Mouse (Mus musculus) embryo, embryonic 10 days (tissue): ENCODE measurements at regions not wholly inside any gene's neighbourhood (a gene's known extent, or its start where the extent isn't known, plus 50 kb on each side); places are given as distances from the start of the nearest gene placed in this dataset.

ENCODE experiments used
- DNase-seq: peaks from one replicate; pipeline ENCODE4 v3.0.0-alpha.2; 2015; ENCODE audit warnings: low spot score

DNA sequence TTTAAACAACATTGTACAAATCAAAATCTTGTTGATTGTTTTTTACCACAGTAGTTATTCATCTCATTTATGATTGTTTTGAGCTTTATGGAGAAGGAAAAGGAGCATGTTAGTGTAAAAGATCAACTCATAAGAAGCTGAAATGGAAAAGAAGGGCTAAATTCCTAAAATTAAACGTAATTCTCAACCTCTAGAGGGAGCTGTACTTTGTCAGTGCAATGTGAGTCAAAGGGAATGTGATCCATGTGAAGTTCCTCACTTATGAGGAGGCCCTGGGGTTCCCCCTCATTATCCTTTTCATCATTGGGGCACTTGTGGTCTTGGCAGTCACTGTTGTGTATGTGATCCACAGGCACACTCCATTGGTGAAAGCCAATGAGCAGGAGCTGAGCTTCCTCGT, 54.0 kb upstream of the Vmn2r7 start:
- no peak for DNase-seq

DNA sequence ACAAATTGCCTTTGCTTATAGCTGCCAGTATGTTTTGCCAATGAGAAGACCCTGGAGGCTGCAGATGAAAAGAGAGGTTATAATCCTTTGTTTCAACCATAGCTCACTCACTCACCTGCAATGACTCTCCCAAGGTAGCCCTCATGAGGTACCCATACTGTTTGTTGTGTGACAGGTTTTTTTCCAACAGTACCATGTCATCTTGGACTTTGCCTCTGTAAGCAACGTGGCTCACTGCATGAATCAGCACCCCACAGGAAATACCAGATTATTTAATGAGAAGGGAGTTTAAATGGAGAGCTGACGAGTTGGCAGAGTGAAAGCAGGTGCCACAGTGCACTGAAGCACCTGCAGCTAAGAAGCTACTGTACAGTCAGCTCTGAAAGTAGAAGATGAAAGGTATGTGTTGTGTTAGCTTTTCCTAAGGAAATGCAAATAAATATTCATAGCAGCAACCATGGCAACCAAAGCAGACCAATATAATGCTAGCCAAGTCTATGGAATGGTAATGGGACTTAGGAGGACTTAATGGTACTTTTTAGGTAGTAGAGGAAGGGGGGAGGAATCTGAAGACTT, 56.8 kb upstream of the Vmn2r7 start:
- no peak for DNase-seq

DNA sequence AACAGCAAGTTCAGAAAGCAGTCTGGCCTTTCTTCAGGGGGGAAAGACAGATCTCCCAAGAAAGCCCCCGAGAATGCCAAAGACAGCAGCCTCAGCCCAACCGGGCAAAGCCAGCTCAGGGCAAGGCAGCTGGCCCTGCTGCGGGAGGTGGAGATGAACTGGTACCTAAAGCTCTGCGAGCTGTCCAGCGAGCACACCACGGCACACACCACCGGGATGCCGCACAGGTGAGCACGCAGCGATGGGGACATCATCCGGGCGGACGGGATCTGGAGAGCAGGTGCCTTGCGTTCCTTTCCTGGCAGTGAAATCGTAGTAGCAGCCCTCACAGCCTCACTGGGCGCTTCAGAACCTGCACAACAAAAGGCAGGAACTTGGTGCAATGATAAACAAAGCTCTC, 104.7 kb upstream of the Vmn2r7 start:
- DNase-seq, result peak; percentile 4

DNA sequence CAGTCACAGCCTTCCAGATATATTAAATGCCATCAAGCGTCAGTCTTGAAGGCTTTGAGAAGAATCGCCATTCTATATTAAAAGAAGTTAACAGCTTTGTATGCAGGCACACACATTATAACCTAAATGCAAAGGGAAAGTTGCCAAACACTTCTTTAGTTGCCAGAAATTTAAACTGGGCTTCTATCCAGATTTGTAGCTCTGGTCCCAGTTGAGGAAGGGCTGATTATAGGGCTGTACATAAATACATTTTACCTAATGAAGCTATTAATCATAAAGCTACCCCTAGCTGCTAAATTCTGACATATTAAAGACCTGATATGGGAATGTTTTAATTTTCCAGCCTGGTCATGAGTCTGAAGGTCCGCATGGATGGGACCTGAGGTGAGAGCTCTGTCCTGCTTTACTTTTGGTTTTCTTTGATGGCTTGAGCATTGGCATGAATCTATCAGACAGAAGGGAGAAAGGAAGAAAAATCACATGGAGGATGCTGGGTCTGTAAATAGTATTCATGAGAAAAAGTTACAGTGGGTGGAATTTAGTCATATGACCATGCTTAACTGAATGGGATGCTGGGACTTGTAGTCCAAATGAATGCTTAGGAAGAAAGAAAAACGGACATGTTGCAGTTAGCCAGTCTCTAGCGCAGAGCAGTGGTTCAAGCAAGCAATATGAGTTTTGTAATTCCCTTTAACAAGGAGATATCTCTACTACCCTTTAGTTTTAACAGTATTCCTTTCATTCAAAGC, 120.3 kb upstream of the Vmn2r7 start:
- DNase-seq, result peak; percentile 38

DNA sequence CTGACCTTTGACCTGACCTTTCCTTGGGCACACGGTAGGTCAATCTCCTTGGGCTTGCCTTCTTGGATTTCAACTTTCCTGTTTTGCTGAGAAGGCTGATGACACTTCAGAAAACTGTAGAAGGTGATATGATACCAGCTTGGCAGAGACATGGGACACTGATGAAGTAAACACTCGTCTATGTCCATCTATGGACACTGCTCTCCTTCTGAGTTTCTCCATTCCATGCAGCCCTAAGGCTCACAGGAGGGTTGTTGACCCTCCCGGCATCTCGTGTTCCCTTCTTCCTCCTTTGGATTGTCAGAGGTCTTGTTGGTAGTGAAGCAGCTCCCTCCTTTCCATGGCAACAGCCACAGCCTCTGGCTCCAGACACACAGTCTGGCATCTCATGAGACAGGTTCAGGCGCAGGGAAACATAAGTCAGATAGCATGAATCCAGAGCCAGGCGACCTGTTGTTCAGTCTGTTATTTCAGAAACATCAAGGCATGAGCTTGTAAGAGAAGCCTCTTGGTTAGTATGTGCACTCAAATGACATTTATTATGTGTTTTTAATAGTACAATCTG, 120.9 kb upstream of the Vmn2r7 start:
- DNase-seq, result peak; percentile 18

DNA sequence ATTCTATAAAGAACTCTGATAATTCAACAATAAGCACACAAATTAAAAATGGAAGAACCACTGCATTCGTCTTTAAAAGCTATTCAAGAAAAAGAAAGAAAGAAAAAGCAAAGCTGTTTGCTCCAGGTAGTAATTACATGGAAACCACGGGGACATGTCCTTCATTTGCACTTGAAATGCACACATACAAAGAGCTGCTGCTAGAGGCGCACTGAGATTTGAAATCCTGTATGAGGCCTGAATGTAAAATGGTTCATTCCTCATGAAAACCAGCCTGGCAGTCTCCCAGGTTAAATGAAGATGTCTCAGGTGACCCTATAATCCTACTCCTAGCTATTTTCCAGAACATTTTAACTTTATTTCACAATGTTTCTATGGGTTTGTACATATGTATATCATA, 123.7 kb upstream of the Vmn2r7 start:
- DNase-seq, result no peak

DNA sequence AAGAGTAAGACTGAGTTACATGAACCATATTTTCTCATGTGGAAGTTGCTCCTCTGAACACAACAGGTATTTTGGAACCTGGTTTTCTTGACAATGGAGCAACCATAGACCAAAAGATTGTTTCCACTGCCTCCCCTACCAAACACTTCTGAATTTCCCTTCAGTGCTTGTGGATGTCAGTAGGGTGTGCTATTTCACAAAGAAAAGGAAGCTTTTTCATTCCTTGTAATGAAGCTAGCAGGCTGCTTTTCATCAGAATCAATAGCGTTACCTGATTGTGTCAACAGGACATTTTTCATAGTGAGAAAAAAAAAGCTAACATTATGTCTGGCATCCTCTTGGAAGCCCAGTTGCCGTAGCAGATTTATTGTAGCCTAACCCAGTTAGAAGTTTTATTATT, 124.8 kb upstream of the Kcnab1 start:
- peak; percentile 15 for DNase-seq

DNA sequence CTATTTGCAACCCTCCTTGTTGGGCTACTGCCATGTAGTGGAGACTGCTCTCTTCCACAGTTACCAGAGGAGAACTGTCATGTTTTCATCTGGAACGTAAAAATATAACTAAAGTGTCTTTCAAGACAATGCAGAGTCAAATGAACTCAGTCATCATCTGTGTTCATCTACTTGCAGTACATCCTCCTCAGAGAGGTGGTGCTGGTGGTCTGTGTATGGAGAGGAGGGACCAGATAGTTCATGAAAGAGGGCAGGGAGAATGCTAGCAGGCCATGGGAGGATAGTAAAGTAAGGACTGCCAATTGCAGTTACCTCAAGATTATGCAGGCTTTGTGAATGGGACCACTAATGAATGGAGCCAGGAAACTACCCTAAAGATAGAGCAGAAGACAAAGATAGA, 121.5 kb upstream of the Kcnab1 start:
- DNase-seq, result peak; percentile 9

DNA sequence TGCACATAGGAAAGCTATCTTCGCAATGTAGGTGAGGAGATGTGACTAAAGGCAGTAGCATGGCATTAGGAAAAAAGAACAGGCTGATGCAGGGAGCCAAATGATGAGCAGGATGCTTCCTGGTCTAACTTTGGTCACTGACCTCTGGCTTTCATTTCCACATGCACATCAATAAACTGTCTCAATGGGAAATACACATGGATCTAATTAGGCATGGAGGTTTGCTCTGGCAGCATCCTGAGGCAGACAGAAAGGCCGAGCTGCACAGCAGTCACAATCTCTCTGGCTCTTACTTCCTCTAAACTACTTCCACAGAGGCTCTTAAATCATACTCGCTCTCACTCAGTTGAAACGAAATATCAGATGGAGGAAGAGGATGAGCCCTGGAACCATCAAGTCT, 112.7 kb upstream of the Kcnab1 start:
- DNase-seq, result peak; percentile 68

DNA sequence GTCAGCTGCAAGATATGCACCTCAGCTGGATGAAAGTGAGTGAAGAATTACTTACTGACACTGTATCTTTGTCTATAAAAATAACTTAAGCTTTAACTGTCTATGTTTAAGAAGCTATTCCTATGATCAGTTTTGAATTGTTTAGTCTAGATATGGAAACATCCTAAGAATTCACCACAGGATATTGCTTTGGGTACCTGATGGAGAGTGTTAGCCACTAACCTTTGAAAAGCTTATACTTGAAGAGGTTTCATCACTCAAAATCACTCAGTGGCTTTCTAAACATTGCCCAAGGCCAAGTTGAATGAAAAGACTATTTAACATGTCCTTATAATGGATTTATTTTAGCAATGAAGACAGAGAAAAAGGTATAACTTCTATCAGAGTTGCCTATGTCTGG, 111.6 kb upstream of the Kcnab1 start:
- no peak for DNase-seq

DNA sequence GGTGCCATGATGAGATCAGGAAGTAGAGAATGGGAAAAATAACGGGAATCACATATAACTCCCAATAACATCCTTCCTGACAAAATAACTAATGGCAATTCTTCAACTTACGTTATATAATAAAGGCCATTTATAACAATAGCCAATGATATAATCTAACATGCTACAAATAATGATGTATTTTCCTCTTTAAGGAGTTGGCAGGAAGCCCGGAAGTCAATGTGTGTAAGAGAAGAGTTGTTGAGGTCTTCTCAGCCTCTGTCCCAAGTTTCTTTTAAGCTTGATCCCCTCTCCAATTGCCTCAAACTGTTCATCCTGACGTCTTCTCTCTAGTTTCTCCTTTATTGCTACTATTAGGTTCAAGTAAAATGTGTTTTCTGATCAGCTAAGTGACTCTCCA, 108.1 kb upstream of the Kcnab1 start:
- no peak for DNase-seq

DNA sequence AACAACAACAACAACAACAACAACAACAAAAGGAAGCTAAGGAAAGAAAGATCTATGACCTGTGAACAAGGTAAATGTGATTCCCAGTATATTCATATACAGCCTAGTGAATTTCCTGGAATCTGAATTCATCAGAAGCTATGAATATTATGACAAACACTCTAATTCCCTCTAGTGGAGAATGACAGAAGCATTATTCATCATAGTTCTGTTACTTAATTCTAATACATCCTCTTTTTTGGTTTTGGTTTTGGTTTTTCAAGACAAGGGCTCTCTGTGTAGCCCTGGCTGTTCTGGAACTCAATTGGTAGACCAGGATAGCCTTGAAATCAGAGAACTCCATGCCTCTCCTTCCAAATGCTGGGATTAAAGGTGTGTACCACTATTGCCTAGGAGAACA, 106.6 kb upstream of the Kcnab1 start:
- DNase-seq, result no peak

DNA sequence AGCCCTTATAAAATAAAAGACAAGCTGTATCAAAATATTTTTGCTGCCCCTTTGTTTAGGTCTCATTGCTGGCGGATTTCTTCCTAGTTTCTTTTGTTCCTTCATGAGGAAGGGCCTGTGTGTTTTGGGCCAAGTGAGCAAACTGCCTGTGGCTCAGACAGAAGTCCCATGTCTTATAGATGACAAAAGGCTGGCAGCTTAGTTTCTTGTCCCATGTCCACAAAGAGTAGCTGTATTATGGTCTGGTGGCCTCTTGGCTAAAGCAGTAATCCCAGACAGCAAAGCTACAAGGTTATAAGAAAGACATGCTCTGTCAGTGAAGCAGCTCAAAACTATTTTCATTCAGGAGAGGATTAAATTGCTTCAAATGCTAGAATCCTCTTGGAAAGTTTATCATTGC, 103.1 kb upstream of the Kcnab1 start:
- no peak for DNase-seq

DNA sequence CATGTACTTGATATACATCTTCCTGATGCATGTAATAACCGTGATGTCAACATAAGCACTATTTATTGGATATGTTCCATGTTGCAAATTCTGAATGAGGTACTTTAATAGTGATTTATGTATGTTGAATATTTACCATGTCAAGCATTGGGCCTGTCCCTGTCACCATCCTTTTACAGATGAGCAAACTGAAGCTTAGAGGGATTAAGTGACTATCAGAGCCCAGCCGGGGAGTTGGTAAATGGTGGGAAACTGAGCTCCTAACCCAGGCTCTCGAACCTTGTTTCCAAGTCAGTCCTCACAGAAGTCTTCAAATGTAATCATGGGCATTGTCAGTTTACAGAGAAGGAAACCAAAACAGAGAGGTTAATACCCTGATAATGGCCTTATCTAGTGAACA, 102.6 kb upstream of the Kcnab1 start:
- no peak for DNase-seq

DNA sequence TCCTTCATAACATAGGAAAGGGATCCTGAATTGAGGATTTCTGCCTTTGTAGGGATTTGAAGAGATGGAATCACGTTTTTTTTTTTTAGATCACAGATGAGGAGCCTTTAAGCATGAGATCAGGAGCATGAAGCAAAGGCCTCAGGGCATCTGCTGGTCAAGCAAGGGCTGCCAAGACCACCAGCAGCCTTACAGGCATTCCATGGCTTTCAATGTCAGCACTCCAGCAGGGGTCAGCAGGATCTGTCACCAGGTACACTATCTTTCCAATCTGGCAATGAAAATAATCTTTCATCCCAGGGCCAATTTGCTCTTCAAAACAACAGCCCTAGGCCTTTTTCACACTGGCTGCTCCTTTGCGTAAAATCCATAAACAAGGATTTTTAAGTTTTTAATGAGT, 85.3 kb upstream of the Kcnab1 start:
- DNase-seq, result no peak

DNA sequence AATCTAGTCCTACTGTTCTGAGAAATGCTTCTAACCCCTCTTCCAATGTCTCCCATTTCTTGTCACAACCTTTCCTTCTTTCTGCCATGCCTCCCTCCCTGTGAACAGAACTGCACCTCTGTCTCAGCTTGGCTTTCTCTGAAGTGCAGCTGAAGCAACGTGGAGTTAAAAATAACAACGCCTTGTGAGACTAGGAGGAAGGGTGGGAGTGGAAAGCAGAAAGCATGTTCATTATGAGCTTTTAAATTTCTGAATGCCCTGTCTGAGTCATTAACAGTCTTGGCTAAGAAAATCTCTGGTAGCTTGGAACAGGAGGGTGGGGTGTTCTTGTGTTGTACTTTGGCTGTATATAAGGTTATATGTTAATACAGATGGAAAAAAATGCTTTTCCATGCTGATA, 71.6 kb upstream of the Kcnab1 start:
- no peak for DNase-seq

DNA sequence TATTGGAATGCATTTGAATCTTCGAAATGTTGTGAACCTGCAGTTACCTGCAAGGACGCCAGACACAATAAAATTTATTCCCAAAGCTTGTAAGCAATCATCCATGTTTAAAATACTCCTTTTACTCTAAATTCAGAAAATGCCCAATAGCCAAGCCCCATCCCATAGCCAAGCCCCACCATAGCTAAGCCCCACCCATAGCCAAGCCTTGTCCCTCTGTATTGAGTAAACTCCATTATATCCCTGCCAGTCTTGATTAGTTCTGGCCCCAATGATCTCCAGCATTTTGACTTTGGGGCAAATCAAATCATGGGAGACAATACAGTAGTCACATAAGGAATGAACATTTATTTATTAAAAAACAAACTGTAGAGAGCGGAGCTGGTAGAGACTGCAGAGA, 61.3 kb upstream of the Kcnab1 start:
- DNase-seq, result no peak

DNA sequence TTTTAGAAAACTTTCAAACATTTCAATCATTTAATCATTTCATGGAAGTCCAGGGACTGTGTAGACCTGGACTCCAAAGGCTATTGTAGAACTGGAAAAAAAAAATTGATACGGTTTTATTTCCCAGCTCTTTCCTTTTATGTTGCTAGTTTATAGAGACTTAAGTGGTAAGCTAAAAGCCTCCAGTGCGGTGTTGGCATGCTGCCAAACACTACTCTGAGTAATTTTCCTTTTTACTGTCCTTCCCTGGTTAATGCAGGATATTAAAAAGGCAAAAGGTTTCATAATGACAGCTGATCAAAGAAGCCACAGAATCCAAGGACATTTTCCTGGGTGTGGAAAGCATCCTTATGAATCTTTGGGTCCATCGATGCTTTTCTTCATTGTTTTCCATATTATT, 53.8 kb upstream of the Kcnab1 start:
- DNase-seq, result no peak
